Mouse (Mus musculus) intestine, embryonic 16.5 days (tissue): Measurements from ENCODE around the gene Ctsd. TPM values are rescaled to one million over a fixed set of nuclear protein-coding genes. Genes with fewer than 3 reads are reported as not detected.

Experiments used
- ATAC-seq: fragments of 200-750 bp; cut with Nextera tagmentation; 2 replicates; pipeline ENCODE4 v1.8.0; 2017; ENCODE audit warnings: moderate TSS enrichment, moderate library complexity
- H3K27ac ChIP-seq: fragments of 300-500 bp; sonication (generic); 2 replicates; pipeline ENCODE4 v1.5.1; 2014; ENCODE audit warnings: mild to moderate bottlenecking, low read length
- H3K27me3 ChIP-seq: fragments of 300-500 bp; sonication (generic); replicated peaks from 2 replicates; pipeline ENCODE4 v1.6.1; 2014; ENCODE audit warnings: low read length, control low read depth, mixed read lengths; ENCODE audit not compliant: control insufficient read depth, insufficient read depth
- H3K36me3 ChIP-seq: fragments of 300-500 bp; sonication (generic); 2 replicates; pipeline ENCODE4 v1.6.1; 2014; ENCODE audit warnings: low read length, control low read depth; ENCODE audit not compliant: control insufficient read depth, insufficient read depth
- H3K4me1 ChIP-seq: fragments of 300-500 bp; sonication (generic); 2 replicates; pipeline ENCODE4 v1.6.1; 2014; ENCODE audit warnings: low read length, control low read depth, mixed read lengths; ENCODE audit not compliant: control insufficient read depth, insufficient read depth
- H3K4me2 ChIP-seq: fragments of 300-500 bp; sonication (generic); 2 replicates; pipeline ENCODE4 v1.6.1; 2014; ENCODE audit warnings: low read depth, low read length, control low read depth
- H3K4me3 ChIP-seq: fragments of 300-500 bp; sonication (generic); 2 replicates; pipeline ENCODE4 v1.5.1; 2014; ENCODE audit warnings: mild to moderate bottlenecking, low read length
- H3K9ac ChIP-seq: fragments of 300-500 bp; sonication (generic); 2 replicates; pipeline ENCODE4 v1.6.1; 2014; ENCODE audit warnings: low read depth, low read length
- H3K9me3 ChIP-seq: fragments of 300-500 bp; sonication (generic); 2 replicates; pipeline ENCODE4 v1.6.1; 2016; ENCODE audit warnings: low read length, control low read depth; ENCODE audit not compliant: control insufficient read depth
- WGBS: fragments of 180-500 bp; shearing (Covaris S2); extraction: QIAGEN DNeasy Blood & Tissue Kit; methylation state at CpG from one replicate; pipeline ENCODE4 v1.1.7; 2014; 5-methylcytosine and 5-hydroxymethylcytosine counted together
- polyA plus RNA-seq: library from polyadenylated mRNA; unstranded; fragments of >200 nt; fragmentation: Nextera tagmentation; extraction: Ambion mirVana; gene quantifications from 2 replicates; pipeline ENCODE4 v1.2.1, GENCODE M21; 2015

The Ctsd gene
- polyA plus RNA-seq, 1 experiment from 2014 or later, result 395 TPM

GRCm38 (mm10) chr7:142371768-142372661, 15.8 kb downstream of the Ctsd start:
- WGBS, result 2% methylated on average over 52 of the region's 64 CpGs
- peaks cover 12% of the 10 kb centered on the region for H3K36me3 ChIP-seq
- peak; percentile 34; the same call in 1 of the 2 replicates for ATAC-seq
- no peak overlapping the region for H3K27ac ChIP-seq
- H3K9ac ChIP-seq, result peak overlapping the region; percentile 58
- peaks cover 24% of the 10 kb centered on the region for H3K27me3 ChIP-seq
- peak overlapping the region; percentile 50 for H3K4me3 ChIP-seq
- peaks cover 12% of the 10 kb centered on the region for H3K4me1 ChIP-seq
- H3K4me2 ChIP-seq, result peak overlapping the region; percentile 77
- H3K9me3 ChIP-seq, result no peaks in the 10 kb centered on the region

GRCm38 (mm10) chr7:142371398-142371767, 16.5 kb downstream of the Ctsd start:
- peak overlapping the region; percentile 50 for H3K4me3 ChIP-seq
- peak overlapping the region; percentile 58; the same call in 1 of the 2 replicates for H3K9ac ChIP-seq
- peak overlapping the region; percentile 77 for H3K4me2 ChIP-seq
- WGBS, result 36% methylated on average over 11 of the region's 11 CpGs
- no peaks in the 10 kb centered on the region for H3K9me3 ChIP-seq
- H3K27ac ChIP-seq, result no peak overlapping the region
- peaks cover 6% of the 10 kb centered on the region for H3K36me3 ChIP-seq
- peaks cover 24% of the 10 kb centered on the region for H3K27me3 ChIP-seq
- H3K4me1 ChIP-seq, result peaks cover 12% of the 10 kb centered on the region
- ATAC-seq, result no peak

DNA sequence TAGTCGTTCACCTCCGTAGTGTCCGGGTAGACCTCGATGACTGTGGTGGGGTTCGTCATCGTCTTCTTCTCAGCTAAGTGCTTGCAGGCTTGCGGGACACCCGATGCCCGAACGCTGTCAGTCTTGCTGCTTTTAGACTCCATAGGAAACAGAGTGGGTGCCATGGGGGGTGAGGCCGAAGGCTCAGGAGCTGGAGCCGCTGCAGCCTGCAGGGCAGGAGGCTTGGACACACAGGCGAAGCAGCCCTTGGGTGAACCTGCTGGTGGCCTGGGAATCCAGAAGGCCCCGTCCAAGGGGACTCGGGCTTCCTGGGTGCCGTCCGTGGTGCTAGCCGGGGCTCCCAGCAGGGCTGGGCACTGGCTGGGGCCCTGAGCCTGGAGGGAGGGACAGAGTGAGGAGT, 16.9 kb downstream of the Ctsd start:
- Histone ChIP-seq H3K9me3 (no peaks in the 10 kb centered on the region), H3K9ac (no peak overlapping the region), H3K4me1 (peaks cover 12% of the 10 kb centered on the region), H3K4me2 (no peak overlapping the region), H3K4me3 (no peak overlapping the region), H3K27me3 (peaks cover 24% of the 10 kb centered on the region), H3K27ac (no peak overlapping the region), H3K36me3 (peaks cover 2% of the 10 kb centered on the region; the same call in 1 of the 2 replicates)
- no peak for ATAC-seq
- 81% methylated on average over 18 of the region's 18 CpGs for WGBS

DNA sequence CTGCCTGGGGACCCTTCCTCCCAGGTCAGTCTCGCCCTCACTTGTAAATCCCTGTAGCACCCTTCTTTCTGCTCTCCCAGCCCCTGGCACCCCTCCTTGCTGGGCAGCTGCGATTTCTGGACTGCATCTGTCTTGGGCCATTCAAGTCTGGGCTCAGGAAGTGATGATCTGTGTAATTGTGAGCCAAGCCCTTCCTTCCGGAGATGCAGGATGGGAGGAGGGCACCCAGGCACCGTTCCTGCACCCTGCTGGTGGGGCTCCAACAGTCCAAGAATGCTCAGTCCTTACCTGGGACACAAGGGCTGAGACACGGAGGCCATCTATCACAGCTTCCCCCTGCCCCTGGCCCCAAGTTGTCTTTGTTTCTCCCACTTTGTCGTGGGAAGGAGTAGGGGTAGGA, 18.0 kb downstream of the Ctsd start:
- H3K4me1 ChIP-seq, result peaks cover 12% of the 10 kb centered on the region
- H3K4me3 ChIP-seq, result no peak overlapping the region
- no peaks in the 10 kb centered on the region for H3K36me3 ChIP-seq
- H3K9me3 ChIP-seq, result no peaks in the 10 kb centered on the region
- no peak overlapping the region for H3K27ac ChIP-seq
- H3K9ac ChIP-seq, result no peak overlapping the region
- 68% methylated on average over 6 of the region's 6 CpGs for WGBS
- no peak for ATAC-seq
- no peak overlapping the region for H3K4me2 ChIP-seq
- peaks cover 24% of the 10 kb centered on the region for H3K27me3 ChIP-seq

- Histone ChIP-seq H3K9ac (no peak overlapping the region), H3K36me3 (no peaks in the 10 kb centered on the region), H3K27ac (no peak overlapping the region), H3K4me3 (no peak overlapping the region), H3K9me3 (no peaks in the 10 kb centered on the region), H3K4me1 (peaks cover 12% of the 10 kb centered on the region), H3K4me2 (no peak overlapping the region), H3K27me3 (peaks cover 24% of the 10 kb centered on the region)
- ATAC-seq, result no peak
- WGBS, result 70% methylated on average over 2 of the region's 2 CpGs
These were observed 19.0 kb downstream of the Ctsd start for GRCm38 (mm10) chr7:142368856-142369255.

DNA sequence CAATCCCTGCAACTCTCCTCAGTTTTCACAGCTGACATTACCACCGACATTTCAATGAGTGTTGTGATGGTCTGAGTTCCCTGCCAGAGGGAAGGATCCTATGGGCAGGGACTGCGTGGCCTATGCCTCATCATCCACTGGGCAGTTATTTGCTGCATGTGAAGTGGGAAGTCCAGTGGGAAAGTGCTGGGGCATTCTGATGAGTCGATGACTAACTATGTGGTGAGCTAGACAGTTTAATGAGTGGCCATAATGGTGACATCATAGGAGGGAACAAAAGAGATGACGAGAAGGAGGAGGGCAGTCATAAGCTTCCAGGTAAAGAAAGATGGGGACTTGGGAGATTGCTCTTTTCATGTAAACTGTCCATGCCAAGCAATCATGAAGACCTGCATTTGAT, 24.7 kb downstream of the Ctsd start:
- Histone ChIP-seq H3K9ac (no peak overlapping the region), H3K4me2 (no peak overlapping the region), H3K4me3 (no peak overlapping the region), H3K27ac (no peak overlapping the region), H3K4me1 (no peaks in the 10 kb centered on the region), H3K9me3 (no peaks in the 10 kb centered on the region), H3K36me3 (no peaks in the 10 kb centered on the region), H3K27me3 (no peaks in the 10 kb centered on the region)
- no peak for ATAC-seq
- 78% methylated on average over 4 of the region's 4 CpGs for WGBS

DNA sequence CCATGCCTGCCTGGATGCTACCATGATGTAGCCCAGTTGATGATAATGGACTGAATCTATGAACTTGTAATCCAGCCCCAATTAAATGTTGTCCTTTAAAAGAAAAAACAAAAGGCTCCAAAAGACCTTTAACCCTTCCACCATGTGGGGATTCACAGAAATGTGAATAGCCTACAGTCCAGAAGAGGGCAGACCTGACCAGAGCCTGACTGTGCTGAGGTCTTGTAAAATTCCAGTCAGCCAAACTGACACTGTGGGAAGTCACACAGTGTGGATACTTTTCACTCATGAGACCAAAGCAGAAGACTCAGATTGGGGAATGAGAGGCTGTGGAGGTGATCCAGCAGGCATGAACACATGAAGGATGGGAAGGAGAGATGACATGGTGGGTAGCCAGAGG, 27.1 kb downstream of the Ctsd start:
- H3K27me3 ChIP-seq, result no peaks in the 10 kb centered on the region
- H3K27ac ChIP-seq, result no peak overlapping the region

DNA sequence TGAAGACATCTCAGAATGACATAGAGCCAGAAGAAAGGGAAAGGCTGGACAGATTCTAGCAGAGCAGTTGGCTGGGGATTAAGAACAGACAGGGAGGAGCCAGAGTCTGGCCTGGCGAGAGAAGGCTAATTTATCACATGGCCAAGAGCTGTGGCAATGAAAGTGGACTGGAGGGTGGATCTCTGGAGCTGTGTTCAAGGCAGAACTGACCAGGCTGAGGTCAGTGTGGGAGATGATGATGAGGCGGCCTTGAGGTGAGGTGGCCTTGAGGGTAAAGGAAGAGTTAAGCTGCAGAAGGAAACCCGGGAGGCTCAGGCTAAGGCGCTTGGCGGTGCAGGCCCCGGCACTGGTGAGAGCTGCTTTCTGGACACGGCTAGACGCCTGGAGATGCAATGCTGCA, 28.7 kb downstream of the Ctsd start:
- H3K9ac ChIP-seq, result no peak overlapping the region
- no peaks in the 10 kb centered on the region for H3K36me3 ChIP-seq
- ATAC-seq, result peak; percentile 19; the same call in 1 of the 2 replicates
- no peak overlapping the region for H3K27ac ChIP-seq
- WGBS, result 56% methylated on average over 8 of the region's 8 CpGs
- no peak overlapping the region for H3K4me3 ChIP-seq
- H3K4me1 ChIP-seq, result peaks cover 8% of the 10 kb centered on the region
- H3K4me2 ChIP-seq, result no peak overlapping the region
- H3K9me3 ChIP-seq, result no peaks in the 10 kb centered on the region
- no peaks in the 10 kb centered on the region for H3K27me3 ChIP-seq

More for the DNA sequence above, 27.1 kb downstream of the Ctsd start:
- Histone ChIP-seq H3K4me1 (no peaks in the 10 kb centered on the region), H3K4me2 (no peak overlapping the region), H3K9me3 (no peaks in the 10 kb centered on the region), H3K36me3 (no peaks in the 10 kb centered on the region), H3K4me3 (no peak overlapping the region), H3K9ac (no peak overlapping the region)
- ATAC-seq, result no peak

GRCm38 (mm10) chr7:142357566-142357965, 30.3 kb downstream of the Ctsd start:
- ATAC-seq, result no peak

More at GRCm38 (mm10) chr7:142357566-142357965, 30.3 kb downstream of the Ctsd start:
- no peak overlapping the region for H3K27ac ChIP-seq
- no peaks in the 10 kb centered on the region for H3K36me3 ChIP-seq
- H3K4me1 ChIP-seq, result peaks cover 8% of the 10 kb centered on the region
- no peak overlapping the region for H3K4me2 ChIP-seq
- WGBS, result 57% methylated on average over 3 of the region's 3 CpGs
- no peaks in the 10 kb centered on the region for H3K9me3 ChIP-seq
- no peaks in the 10 kb centered on the region for H3K27me3 ChIP-seq
- H3K4me3 ChIP-seq, result no peak overlapping the region
- H3K9ac ChIP-seq, result no peak overlapping the region
